ENCODE assay signal across 9 mouse cellular contexts in genomic region chr11:84880971-84881370, GRCm38 (mm10). TPM values are rescaled to one million over a fixed set of nuclear protein-coding genes. Genes with fewer than 3 reads are reported as not detected.
DNase-seq lines count a peak whose midpoint lies in the region; ATAC-seq and TF ChIP-seq lines count a peak whose summit lies in the region.
"Had no signal": no experiment of that assay in that cellular context is flagged by ENCODE, and none has a peak within 500 bp of the region (broad histone marks: within the 10 kb centered on the region; RNA-seq: fewer than 3 reads in every experiment).

No protein-coding gene starts in this region.

- no peak for TF ChIP-seq EP300 in heart, adult 2 months (IDR thresholded peaks at IDR 0.05; ENCODE audit: insufficient read depth, low read depth, low read length)

- no peaks in the 10 kb centered on the region for H3K36me3 ChIP-seq in heart, adult 2 months (ENCODE audit: control insufficient read depth, insufficient read depth, low read length)
- peaks cover 57% of the 10 kb centered on the region for H3K36me3 ChIP-seq in liver, embryonic 12.5 days

- H3K4me2 ChIP-seq in liver, embryonic 12.5 days, result peak overlapping the region; percentile 99

- H3K4me3 ChIP-seq in heart, adult 2 months, result peak overlapping the region; percentile 97
- peak overlapping the region; percentile 85 for H3K4me3 ChIP-seq in liver, embryonic 12.5 days

- no peaks in the 10 kb centered on the region for H3K9me3 ChIP-seq in liver, embryonic 12.5 days (replicated peaks)

- intact Hi-C loops in heart, adult 2 months (cut with DNase I), result loop anchor here (1.0 kb wide), 1 partner anchor 10 kb away; no protein-coding TSS in a partner anchor
- intact Hi-C loops in heart, postnatal 10 days (cut with DNase I), result no loop called here

- H3K4me1 ChIP-seq in heart, adult 2 months (ENCODE audit: control insufficient read depth, insufficient read depth, low read length), result peaks cover 4% of the 10 kb centered on the region; the same call in 1 of the 2 replicates
- H3K4me1 ChIP-seq in liver, embryonic 12.5 days, result peaks cover 34% of the 10 kb centered on the region

- H3K9ac ChIP-seq in heart, adult 2 months (ENCODE audit: low read depth, low read length), result peak overlapping the region; percentile 70
- peak overlapping the region; percentile 94 for H3K9ac ChIP-seq in liver, embryonic 12.5 days

- TF ChIP-seq POLR2A in heart, adult 2 months (IDR thresholded peaks at IDR 0.05; ENCODE audit: insufficient read depth, low read depth, low read length), result no peak

- DNase-seq in heart, adult 2 months, result no peak
- DNase-seq in heart, postnatal 10 days, result no peak
- DNase-seq in 416B (ENCODE audit: low read depth), result peak; percentile 33
- DNase-seq in urinary bladder, adult 2 months (ENCODE audit: low spot score), result no peak
- DNase-seq: thymus, postnatal 36 days had no signal

- TF ChIP-seq CTCF in heart, adult 2 months (IDR thresholded peaks at IDR 0.05), result no peak

- WGBS in heart, adult 2 months, result 59% methylated on average over 9 of the region's 9 CpGs
- 51% methylated on average over 9 of the region's 9 CpGs for WGBS in liver, embryonic 12.5 days (ENCODE audit: insufficient replicate concordance)

- peak overlapping the region; percentile 90 for H3K27ac ChIP-seq in heart, adult 2 months
- peak overlapping the region; percentile 93 for H3K27ac ChIP-seq in liver, embryonic 12.5 days

- no peaks in the 10 kb centered on the region; the same call in 1 of the 2 replicates for H3K79me2 ChIP-seq in heart, adult 2 months (replicated peaks; ENCODE audit: control insufficient read depth, insufficient read depth, low read length)

- no peaks in the 10 kb centered on the region for H3K27me3 ChIP-seq in heart, adult 2 months (ENCODE audit: control insufficient read depth, insufficient read depth, low read length)
- H3K27me3 ChIP-seq in liver, embryonic 12.5 days (replicated peaks), result no peaks in the 10 kb centered on the region

- ATAC-seq in erythroid progenitor cell, adult 5-6 weeks (replicated peaks; ENCODE audit: low FRiP score, poor library complexity, severe bottlenecking), result peak; percentile 16; the same call in 1 of the 2 replicates
- ATAC-seq in liver, embryonic 12.5 days, result no peak
- ATAC-seq in activated CD4-positive, CD25-positive, alpha-beta regulatory T cell, adult 4 months, result no peak
- ATAC-seq in granulocyte monocyte progenitor cell, adult 5-6 weeks (replicated peaks; ENCODE audit: poor library complexity, severe bottlenecking), result no peak

RNA-seq across cellular contexts. Expression of gene Pigw, which starts 0.9 kb away (rescaled TPM):
- 1 to 10 TPM; 5.6 to 6.3 TPM for total RNA-seq in heart, adult 2 months (2021)
- polyA plus RNA-seq in heart, adult 2 months (2012; rRNA removed), result 2.3 and 5.3 TPM in 2 replicates
- 1 to 10 TPM; 5.5 to 6.7 TPM for total RNA-seq in heart, postnatal 10 days (2021)
- 1.7 and 4.7 TPM in 2 replicates for total RNA-seq in erythroid progenitor cell, adult 5-6 weeks (2015; ENCODE audit: low replicate concordance)
- 5.0 and 6.9 TPM in 2 replicates for total RNA-seq in erythroid progenitor cell, adult 5-6 weeks (2017; ENCODE audit: low replicate concordance)
- polyA plus RNA-seq in liver, embryonic 12.5 days (2016; fragmentation: Nextera tagmentation; extraction: Ambion mirVana), result 2.6 and 3.2 TPM in 2 replicates
- 1 to 10 TPM; 1.5 to 3.2 TPM for polyA plus RNA-seq in activated CD4-positive, CD25-positive, alpha-beta regulatory T cell, adult 4 months (2017; shearing (Covaris generic))
- 5.0 and 5.8 TPM in 2 replicates for total RNA-seq in granulocyte monocyte progenitor cell, adult 5-6 weeks (2014; fragmentation: Nextera tagmentation)
- 7.8 and 8.3 TPM in 2 replicates for total RNA-seq in granulocyte monocyte progenitor cell, adult 5-6 weeks (2017)
- 5.7 and 8.2 TPM in 2 replicates for polyA plus RNA-seq in urinary bladder, adult 2 months (2012; rRNA removed)

RNA-seq across cellular contexts. Expression of gene Myo19, which starts 1.0 kb away (rescaled TPM):
- total RNA-seq in heart, adult 2 months (2021), result 1 to 10 TPM; 5.7 to 5.9 TPM
- 7.5 and 10.4 TPM in 2 replicates for polyA plus RNA-seq in heart, adult 2 months (2012; rRNA removed)
- 10 to 100 TPM; 10.5 to 10.9 TPM for total RNA-seq in heart, postnatal 10 days (2021)
- 6.1 and 15.5 TPM in 2 replicates for total RNA-seq in erythroid progenitor cell, adult 5-6 weeks (2015; ENCODE audit: low replicate concordance)
- total RNA-seq in erythroid progenitor cell, adult 5-6 weeks (2017; ENCODE audit: low replicate concordance), result 6.5 and 10.5 TPM in 2 replicates
- polyA plus RNA-seq in liver, embryonic 12.5 days (2016; fragmentation: Nextera tagmentation; extraction: Ambion mirVana), result 7.6 TPM in 2 replicates
- polyA plus RNA-seq in activated CD4-positive, CD25-positive, alpha-beta regulatory T cell, adult 4 months (2017; shearing (Covaris generic)), result 1 to 10 TPM; 2.3 to 3.2 TPM
- 10.7 and 13.4 TPM in 2 replicates for total RNA-seq in granulocyte monocyte progenitor cell, adult 5-6 weeks (2014; fragmentation: Nextera tagmentation)
- 5.1 and 5.2 TPM in 2 replicates for total RNA-seq in granulocyte monocyte progenitor cell, adult 5-6 weeks (2017)
- polyA plus RNA-seq in urinary bladder, adult 2 months (2012; rRNA removed), result 14.5 and 17.4 TPM in 2 replicates

RNA-seq across cellular contexts. Expression of gene Ggnbp2, which starts 10.4 kb away (rescaled TPM):
- 10 to 100 TPM; 47.9 to 54.9 TPM for total RNA-seq in heart, adult 2 months (2021)
- polyA plus RNA-seq in heart, adult 2 months (2012; rRNA removed), result 22.9 and 39.2 TPM in 2 replicates
- total RNA-seq in heart, postnatal 10 days (2021), result 10 to 100 TPM; 54.5 to 62.1 TPM
- 268 and 506 TPM in 2 replicates for total RNA-seq in erythroid progenitor cell, adult 5-6 weeks (2015; ENCODE audit: low replicate concordance)
- total RNA-seq in erythroid progenitor cell, adult 5-6 weeks (2017; ENCODE audit: low replicate concordance), result 686 and 829 TPM in 2 replicates
- 75.5 and 76.8 TPM in 2 replicates for polyA plus RNA-seq in liver, embryonic 12.5 days (2016; fragmentation: Nextera tagmentation; extraction: Ambion mirVana)
- polyA plus RNA-seq in activated CD4-positive, CD25-positive, alpha-beta regulatory T cell, adult 4 months (2017; shearing (Covaris generic)), result 100 to 1,000 TPM in 1 of 2 experiments, 10 to 100 TPM in 1; 84.9 to 107 TPM
- total RNA-seq in granulocyte monocyte progenitor cell, adult 5-6 weeks (2014; fragmentation: Nextera tagmentation), result 72.0 and 78.9 TPM in 2 replicates
- total RNA-seq in granulocyte monocyte progenitor cell, adult 5-6 weeks (2017), result 78.5 and 110 TPM in 2 replicates
- 85.6 and 91.4 TPM in 2 replicates for polyA plus RNA-seq in urinary bladder, adult 2 months (2012; rRNA removed)

RNA-seq across cellular contexts. Expression of gene Znhit3, which starts 35.2 kb away (rescaled TPM):
- 10 to 100 TPM in 1 of 2 experiments, 1 to 10 TPM in 1; 8.7 to 11.6 TPM for total RNA-seq in heart, adult 2 months (2021)
- 8.8 and 13.0 TPM in 2 replicates for polyA plus RNA-seq in heart, adult 2 months (2012; rRNA removed)
- 1 to 10 TPM; 9.5 TPM for total RNA-seq in heart, postnatal 10 days (2021)
- total RNA-seq in erythroid progenitor cell, adult 5-6 weeks (2015; ENCODE audit: low replicate concordance), result 9.4 and 26.4 TPM in 2 replicates
- 6.0 and 14.2 TPM in 2 replicates for total RNA-seq in erythroid progenitor cell, adult 5-6 weeks (2017; ENCODE audit: low replicate concordance)
- 60.0 and 62.4 TPM in 2 replicates for polyA plus RNA-seq in liver, embryonic 12.5 days (2016; fragmentation: Nextera tagmentation; extraction: Ambion mirVana)
- 10 to 100 TPM; 34.7 to 35.7 TPM for polyA plus RNA-seq in activated CD4-positive, CD25-positive, alpha-beta regulatory T cell, adult 4 months (2017; shearing (Covaris generic))
- total RNA-seq in granulocyte monocyte progenitor cell, adult 5-6 weeks (2014; fragmentation: Nextera tagmentation), result 28.3 and 36.0 TPM in 2 replicates
- total RNA-seq in granulocyte monocyte progenitor cell, adult 5-6 weeks (2017), result 32.6 and 46.7 TPM in 2 replicates
- polyA plus RNA-seq in urinary bladder, adult 2 months (2012; rRNA removed), result 22.6 and 25.4 TPM in 2 replicates

RNA-seq across cellular contexts. Expression of gene Dhrs11, which starts 52.2 kb away (rescaled TPM):
- 100 to 1,000 TPM in 1 of 2 experiments, 10 to 100 TPM in 1; 87.7 to 108 TPM for total RNA-seq in heart, adult 2 months (2021)
- polyA plus RNA-seq in heart, adult 2 months (2012; rRNA removed), result 186 and 232 TPM in 2 replicates
- total RNA-seq in heart, postnatal 10 days (2021), result 10 to 100 TPM; 89.9 to 97.0 TPM
- total RNA-seq in erythroid progenitor cell, adult 5-6 weeks (2015; ENCODE audit: low replicate concordance), result 865 and 926 TPM in 2 replicates
- total RNA-seq in erythroid progenitor cell, adult 5-6 weeks (2017; ENCODE audit: low replicate concordance), result 517 and 556 TPM in 2 replicates
- polyA plus RNA-seq in liver, embryonic 12.5 days (2016; fragmentation: Nextera tagmentation; extraction: Ambion mirVana), result 213 and 219 TPM in 2 replicates
- polyA plus RNA-seq in activated CD4-positive, CD25-positive, alpha-beta regulatory T cell, adult 4 months (2017; shearing (Covaris generic)), result 1 to 10 TPM; 9.0 to 9.1 TPM
- total RNA-seq in granulocyte monocyte progenitor cell, adult 5-6 weeks (2014; fragmentation: Nextera tagmentation), result 20.6 and 38.4 TPM in 2 replicates
- total RNA-seq in granulocyte monocyte progenitor cell, adult 5-6 weeks (2017), result 14.9 and 15.9 TPM in 2 replicates
- polyA plus RNA-seq in urinary bladder, adult 2 months (2012; rRNA removed), result 13.5 and 15.8 TPM in 2 replicates
